Mouse (Mus musculus): ENCODE data around the gene Iqck.

The Iqck gene

DNA sequence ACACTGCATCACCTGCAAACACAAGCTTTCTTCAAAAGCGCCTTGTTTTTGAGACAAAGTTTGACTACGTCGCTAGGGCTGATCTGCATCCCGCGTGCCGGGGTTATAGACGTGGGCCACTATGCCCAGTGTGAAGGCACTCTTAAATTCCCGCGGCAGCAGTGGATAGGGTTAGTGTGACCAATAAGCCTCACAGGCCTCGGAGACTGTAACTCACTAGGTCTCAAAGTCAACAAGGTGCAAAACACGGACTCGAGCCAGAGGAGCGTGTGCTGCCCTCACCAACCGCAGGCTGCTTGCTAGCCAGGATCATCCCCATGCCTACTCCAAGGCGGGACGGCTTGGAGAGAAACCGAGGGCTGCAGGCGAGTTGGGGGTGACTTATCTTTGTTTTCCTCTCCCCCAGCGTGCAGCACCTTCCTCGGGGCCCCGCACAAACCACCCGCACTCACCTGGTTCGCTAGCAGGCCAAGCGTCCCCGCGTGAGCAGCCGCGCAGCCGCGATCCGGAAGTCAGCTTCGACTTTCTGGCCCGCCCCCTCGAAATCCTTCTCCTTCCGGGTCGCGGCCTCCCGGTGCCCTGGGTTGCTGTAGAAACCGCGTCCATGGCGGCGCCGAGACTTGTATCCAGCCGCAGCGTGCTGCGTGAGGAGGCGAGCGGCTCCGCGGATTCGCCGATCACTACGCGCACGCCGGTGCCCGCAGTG is at the start of gene Iqck:
Iqck (plus strand) TSS at position 582 of the 706 bp plus-strand sequence.
- peak; percentile 70 for DNase-seq (ENCODE audit: low read depth, low spot score)

DNA sequence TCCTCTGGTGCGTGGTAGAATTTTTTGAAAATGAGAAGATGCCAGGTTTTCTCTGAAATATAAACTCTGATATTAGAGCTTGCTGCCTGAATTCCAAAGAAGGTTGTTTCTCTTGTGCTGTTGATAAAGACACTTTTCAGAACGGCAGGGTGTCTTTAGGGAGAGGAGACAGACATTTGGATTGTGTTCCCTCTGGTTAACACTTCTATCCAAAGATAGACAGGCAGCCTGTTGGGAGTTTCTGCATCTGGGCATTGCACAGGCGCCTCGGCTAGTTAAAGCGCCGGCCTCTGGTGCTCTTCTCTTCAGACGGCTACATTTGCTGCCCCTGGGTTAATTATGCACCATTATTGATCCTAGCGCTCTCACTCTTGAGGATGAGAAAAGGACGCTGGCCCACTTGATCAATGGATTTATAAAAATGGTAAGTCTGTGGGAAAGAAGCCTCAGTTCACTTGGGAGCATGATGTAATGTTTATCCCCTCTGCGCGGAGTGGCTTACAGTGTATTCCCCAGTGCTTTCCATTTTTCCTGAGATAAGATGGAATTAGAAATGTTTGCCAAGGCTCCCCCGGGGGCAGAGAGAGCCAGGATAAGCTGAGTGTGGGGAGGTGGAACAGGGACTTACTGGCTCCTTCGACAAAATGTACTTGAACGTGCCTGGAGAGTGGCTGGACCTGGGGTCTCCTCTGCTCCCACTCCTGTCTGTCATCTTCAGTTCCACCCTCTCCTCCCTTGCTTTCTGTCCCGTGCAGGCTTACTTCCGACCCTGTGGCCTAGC is 48.7 kb upstream of the Iqck start:
- no peak for DNase-seq (ENCODE audit: low read depth, low spot score)

DNA sequence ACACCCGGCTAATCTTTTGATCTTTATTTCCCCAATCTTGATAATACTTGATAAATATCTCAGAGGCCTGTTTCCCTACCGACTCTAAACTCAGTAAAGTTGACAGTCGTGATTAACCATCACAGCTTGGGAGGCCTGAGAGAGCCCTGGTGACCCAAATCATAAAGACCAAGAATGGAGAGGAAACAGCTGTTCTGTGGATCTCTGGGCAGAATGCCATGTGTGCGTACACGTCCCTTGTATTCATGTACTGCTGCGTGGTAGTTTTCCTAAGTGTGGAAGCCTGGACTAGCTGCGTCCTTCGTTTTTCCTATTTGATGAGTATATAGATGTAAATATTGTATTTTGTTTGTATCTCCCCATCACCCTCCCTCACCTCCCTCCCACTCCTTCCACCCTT is 47.7 kb upstream of the Iqck start:
- DNase-seq (ENCODE audit: low read depth, low spot score), result no peak

DNA sequence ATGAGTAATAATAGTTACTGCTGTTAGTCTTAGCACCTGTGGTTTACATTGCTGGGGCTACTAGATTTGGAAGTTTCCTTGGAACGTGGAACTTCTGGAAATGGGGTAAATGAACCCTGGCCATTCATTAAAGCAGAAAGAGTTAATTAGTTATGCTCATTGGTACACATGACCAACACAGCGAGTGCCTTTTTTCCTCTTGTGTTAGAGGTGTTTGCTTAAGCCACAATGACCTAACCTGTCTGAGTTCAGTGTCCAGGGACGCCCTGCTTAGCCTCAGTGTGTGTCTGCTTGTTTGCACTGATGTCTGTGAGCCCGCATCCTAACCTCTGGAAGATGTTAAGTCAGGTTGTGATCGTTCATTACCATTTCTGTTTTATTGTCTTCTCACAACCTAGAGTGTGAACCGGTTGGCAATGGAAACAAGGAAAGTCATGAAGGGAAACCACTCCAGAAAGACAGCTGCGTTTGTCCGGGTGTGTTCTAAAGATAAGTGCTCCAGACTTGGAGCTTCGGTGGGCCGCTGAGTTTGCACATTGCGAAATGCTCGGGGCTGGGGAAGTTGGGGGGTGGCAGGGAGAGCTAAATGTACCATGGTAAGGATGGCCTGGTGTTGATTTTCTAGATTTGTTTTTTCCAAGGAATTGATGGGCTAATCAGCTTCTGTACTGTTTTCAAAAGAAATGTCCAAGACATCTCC is 44.0 kb upstream of the Iqck start:
- no peak for DNase-seq (ENCODE audit: low read depth, low spot score)

DNA sequence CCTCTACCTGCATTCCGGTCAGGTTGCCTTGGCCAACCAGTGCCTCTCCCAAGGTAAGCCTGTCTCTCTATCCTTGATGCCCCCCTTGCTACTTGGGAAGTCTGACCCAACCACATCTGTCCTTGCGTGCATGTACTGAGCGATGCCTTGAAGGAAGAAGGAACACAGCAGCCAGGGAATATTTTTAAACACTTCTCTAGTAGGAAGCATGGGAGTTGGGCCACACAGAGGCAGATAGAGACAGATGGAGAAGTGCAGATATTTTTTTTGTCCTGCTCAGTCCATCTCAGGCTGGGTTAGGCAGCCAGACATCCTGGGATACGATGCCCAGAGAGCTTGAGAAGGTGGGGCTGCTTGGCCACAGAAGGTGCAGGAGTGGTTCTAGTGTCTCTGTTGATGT is 42.0 kb upstream of the Iqck start:
- DNase-seq (ENCODE audit: low read depth, low spot score), result no peak

DNA sequence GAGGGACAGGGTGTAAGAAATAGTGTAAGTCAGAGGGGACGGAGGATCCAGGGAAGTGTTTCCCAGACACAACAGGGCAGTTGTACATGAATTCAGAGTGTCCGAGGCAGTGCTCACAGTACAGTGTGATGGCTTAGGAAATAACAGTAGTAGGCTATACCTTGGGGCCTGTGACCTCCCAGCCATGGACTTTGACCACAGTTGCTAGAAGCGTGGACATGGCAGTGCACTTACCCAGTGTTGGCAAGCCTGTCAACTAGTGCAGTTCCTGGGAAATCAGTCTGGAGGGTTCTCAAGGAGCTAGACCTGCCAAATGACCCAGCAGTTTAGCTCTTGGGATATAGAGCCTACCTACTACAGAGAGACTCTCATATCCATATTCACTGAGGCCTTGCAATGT is 39.3 kb upstream of the Iqck start:
- no peak for DNase-seq (ENCODE audit: low read depth, low spot score)

DNA sequence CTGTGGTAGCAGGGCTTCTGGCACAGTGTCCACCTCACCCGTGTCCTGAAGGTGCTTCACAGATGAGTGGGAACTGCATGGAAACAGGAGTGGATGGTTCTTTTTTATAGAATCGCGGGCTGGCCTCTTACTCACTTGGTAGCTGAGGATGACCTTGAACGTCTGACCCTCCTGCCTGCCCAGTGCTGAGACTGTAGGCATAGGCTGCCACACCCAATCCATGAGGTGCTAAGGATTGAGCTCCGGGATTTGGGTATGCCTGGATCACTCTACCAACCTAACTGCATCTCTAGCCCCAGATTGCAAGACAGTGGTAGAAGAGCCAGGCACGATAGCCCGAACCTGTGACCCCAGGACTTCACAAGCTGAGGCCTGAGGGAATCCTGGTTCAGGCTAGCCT is 37.8 kb upstream of the Iqck start:
- no peak for DNase-seq (ENCODE audit: low read depth, low spot score)

DNA sequence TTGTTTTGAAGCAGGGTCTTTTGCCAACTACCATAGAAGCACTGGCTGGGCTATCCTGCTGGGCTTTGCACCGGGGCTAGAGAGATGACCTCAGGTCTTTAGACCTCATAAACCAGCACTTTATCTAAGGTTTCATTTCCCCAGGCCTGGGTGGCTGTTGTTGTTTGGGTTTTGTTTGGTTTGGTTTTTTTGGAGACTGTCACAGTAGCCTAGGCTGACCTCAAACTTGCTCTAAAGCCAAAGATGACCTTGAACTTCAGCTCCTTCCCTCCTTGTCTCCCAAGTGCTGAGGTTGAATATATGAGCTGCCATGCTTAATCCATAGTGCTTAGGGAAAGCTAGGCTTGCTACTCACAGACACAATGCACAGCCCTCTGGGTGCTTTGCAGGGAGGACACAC is 35.9 kb upstream of the Iqck start:
- no peak for DNase-seq (ENCODE audit: low read depth, low spot score)

DNA sequence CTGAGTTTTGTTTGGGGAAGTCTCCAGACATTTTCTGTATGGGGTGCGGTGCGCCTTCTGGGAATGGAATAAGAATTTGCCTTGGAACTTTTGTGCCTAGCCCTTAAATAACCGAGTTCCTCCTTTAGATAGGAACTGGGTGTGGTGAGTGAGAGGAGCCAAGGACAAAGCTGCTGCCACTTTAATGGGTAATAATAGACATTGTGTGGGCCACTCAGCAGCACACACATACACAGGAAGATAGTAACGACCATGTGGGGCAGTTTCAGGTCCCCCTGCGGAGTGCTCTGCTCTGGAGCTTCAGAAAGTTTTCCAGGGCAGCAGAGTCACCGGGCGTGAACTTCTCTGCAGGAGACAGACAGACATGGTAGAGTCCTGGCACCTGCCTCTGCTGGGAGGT is 34.2 kb upstream of the Iqck start:
- DNase-seq (ENCODE audit: low read depth, low spot score), result no peak

DNA sequence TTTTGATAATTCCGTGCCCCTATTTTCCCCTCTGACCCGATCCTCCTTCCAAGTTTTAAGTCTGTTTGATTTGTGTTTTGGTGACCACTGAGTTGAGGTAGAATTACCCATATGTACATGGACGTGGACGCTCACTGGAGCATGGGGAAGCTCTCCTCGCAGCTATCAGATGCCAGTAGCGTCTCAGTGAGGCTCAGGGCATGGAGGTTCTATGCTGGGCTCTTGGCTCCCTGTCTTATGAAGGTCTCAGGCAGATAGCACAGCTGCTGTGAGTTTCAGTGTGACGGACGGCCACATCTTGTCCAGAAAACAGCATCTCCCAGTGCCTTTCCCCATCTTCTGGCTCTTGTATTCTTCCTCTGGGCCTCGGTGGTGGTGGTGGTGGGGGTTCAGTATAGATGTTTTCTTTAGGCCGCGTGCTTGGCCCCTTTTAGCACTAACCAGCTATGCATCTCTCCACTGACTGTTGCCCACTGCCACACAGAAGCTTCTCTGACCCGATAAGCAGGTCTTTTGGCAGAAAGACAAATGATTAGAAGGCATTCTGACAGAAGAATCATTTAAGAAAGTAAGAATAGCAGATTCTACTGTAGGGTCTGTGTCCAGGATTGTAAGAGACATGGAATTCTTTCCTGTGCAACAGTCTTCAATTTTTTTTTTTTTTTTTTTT is 33.5 kb upstream of the Iqck start:
- DNase-seq (ENCODE audit: low read depth, low spot score), result no peak

DNA sequence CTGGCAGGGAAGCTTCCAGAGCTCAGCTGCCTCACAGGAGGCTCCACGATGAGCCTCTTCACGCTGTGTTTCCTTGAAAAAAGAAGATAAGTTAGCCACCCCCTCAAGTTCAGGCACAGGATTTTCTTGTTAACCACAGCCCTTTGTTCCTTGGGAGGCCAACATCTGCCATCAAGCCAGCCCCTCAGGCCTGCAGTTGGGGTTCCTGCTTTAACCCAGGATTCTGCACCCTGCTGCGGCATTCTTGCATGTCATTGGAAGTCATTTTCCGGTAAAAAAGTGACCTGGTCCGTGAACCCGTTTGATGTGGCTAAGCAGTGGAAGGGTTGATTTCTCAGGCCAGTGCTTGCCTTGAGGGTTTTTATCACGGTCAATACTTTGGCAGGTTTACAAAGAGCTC is 31.1 kb upstream of the Iqck start:
- no peak for DNase-seq (ENCODE audit: low read depth, low spot score)

DNA sequence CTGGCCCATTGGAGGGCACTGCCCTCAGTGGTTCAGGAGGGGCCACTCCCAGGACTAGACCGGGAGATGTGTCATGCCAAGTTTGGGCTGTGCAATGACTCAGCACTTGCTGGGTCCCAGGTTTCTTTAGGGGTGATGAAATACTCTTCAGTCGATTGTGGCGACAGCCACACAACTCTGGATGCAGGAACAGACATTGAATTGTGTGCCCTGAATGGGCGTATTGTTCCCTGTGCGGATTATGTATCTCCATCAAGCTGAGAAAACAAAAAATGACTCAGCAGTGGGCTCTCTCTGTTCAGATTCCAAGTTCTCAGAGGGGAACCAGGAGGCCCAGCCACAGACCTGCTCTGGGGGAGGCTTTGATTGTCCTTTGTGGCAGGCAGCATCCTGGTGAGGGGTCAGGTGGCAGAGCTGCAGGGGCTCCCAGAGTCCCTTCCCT is 27.6 kb upstream of the Iqck start:
- peak; percentile 20 for DNase-seq (ENCODE audit: low read depth, low spot score)

DNA sequence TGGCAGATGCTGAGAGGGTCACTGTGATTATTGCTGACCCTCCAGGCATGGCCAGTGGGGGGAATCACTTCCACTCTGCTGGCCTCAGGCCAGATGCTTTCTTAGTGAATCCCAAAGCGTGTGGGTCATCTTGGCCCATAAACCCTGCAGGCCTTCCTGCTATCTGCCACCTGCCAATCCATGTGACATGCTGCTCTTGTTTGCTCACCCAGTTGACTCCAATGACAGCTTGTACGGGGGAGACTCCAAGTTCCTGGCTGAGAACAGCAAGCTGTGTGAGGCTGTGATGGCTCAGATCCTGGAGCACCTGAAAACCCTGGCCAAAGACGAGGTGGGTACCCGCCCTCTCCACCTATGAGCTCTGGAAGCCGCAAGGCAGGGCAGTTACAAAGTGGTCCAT is 17.7 kb upstream of the Iqck start:
- DNase-seq (ENCODE audit: low read depth, low spot score), result no peak

DNA sequence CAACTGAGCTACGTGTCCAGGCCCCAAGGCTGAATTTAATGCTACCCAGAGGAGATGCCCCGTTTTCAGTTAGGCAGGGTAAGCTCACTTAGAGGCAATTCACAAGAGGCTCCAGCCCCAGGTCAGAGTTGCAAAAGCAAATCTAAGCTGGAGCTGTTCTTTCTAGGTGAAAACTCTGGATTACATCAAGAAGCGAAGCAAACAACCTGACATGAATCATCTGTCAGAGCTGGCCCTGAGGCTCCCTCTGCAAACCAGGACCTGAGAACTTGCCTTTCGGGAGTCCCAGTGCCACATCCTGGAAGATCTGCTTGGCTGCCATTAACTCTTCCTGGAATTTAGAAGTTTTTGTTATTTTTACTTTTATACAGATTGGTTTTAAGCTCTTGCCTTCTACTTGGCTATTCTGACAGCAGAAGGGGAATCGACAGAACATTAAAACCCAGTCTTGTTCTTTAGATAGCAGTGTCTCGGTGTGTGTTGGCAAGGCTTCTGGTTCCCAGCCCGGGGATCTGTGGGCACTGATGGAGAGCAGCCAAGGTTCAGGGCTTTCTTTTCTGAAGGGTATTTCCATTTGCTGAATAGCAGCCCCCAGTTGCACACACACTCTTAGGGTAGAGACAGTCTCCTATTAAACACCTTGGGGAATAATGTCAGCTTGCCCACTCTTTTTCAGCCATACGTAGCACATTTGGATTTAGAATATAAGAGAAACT is 14.4 kb upstream of the Iqck start:
- DNase-seq (ENCODE audit: low read depth, low spot score), result no peak

DNA sequence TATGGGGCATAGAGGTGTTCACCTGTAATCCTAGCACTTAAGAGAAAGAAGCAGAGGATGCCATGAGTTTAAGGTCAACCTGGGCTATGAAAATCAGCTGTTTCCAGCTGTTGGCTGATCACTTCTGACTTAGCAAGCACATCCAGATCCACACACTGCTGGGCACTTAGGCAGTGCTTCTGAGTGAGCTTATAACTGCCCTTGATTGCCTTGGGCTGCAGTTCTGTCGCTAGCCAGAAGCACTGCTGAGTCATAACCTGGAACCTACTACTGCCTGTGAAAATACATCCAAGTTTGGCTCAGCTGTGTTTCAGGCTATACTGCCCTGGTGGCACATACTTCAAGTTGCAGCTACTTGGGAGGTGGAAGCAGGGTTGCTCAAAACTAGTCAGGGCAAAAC is 13.8 kb upstream of the Iqck start:
- no peak for DNase-seq (ENCODE audit: low read depth, low spot score)

DNA sequence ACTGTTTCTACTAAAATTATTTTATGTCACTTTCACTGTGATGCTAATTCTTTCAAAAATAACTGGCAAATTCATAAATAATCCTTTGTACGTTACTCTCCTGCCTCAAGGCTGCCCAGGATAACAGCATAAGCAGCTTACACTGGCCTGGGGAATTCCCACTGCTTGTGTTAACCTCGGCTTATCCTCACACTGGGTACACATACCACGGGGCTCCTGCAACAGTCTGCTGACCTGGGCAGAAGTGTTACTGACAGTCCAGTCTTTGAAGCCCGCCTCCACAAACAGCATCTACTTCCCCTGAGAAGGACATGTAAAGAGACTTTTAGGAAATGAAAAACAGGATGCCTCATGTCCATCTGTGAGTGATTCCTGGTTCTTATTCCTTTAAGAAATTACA is 12.6 kb upstream of the Iqck start:
- no peak for DNase-seq (ENCODE audit: low read depth, low spot score)

DNA sequence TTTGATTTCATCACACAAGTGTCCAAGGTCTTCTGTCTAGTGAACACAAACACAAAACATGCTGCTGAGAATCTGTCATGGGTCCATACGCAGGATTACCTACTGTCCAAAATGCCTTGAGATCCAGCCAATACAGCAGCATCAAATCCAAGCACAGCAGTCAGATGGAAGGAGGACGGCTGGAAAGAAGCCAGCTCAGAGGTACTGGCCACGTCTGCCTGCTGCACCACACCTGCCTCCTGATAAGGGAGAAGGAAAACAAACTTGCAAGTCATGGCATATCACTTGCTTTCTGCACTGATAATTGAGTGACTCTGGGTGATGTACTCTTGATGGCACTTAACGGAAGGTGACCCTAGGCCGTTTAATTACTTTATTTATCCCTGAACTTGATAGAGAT is 10.4 kb upstream of the Iqck start:
- DNase-seq (ENCODE audit: low read depth, low spot score), result no peak

DNA sequence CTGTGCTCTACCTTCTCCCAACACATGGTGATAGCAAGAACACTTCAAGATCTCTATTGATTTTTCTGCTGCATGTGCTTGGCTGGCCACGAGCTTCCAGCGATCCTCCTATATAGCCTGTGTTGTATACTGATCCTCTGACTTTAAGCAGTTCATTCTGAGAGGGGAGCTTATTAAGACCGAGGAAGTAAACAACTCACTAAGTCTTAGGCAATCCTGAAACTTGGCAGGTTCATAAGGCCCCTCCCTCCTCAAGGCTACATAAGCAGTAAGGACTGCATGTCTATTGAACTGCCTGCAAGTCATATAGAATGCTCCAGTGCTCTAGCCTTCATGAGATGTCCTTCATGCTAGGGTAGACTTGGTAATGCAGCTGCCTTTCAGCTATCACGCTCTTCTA is 9.2 kb upstream of the Iqck start:
- no peak for DNase-seq (ENCODE audit: low read depth, low spot score)

DNA sequence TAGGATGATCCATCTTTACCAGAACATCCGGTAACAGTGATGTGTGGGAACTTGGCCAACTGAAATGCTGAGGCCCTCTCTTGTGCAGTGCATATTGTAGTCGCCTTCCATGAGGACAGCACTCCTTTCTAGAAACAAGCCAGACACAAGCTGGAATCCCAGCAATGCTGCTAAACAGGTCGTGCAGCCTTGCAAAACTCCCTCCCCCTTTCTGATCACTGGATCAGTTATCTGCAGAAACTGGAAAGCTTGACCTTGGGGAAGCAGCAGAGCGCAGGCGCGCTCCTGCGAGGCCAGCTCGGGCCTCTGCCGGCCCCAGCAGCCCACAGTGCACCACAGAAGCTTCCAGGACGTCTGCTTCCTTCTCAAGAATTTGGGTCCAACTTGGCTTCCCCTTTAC is 6.8 kb upstream of the Iqck start:
- no peak for DNase-seq (ENCODE audit: low read depth, low spot score)

DNA sequence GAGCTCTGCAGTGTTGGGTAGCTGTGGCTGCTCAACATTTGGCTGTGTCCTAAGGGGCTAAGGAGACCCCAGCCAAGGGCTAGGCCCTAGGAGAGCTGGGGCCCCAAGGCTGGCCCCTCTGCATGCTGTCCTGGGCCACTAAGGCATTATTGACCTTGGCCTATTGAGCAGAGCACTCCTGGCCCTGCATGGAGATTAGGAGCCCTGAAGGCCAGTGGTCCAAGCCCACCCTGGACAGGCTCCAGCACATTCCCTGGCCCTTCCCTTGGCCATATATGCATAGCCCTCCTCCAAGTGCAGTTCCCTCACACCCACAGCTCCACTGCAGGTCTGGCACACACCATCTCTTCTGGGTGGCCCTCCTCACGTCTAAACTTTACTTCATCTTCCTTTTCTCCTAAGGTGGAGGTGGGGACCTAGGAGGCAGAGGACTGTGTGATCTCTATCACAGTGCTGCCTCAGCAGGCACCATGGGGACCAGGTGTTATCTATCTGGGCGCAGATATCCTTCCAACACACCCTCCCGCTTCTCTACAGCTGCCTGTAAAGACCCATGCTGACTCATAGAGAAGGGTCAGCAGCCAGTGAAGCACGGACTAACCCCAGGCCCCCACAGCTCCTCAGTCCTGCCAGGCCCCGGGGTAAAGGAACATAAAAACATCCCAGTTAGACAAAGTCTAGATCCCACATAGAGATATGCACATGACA is 5.9 kb upstream of the Iqck start:
- DNase-seq (ENCODE audit: low read depth, low spot score), result no peak
